Mouse (Mus musculus) cerebellum, adult 2 months (tissue): Measurements from ENCODE around the gene Snx21.

Experiments
- CTCF ChIP-seq: fragments of 200-500 bp; IDR thresholded peaks from 2 replicates; pipeline ENCODE4 v1.5.1; 2011; ENCODE audit warnings: low read depth, mild to moderate bottlenecking, control low read depth, low read length, moderate library complexity, borderline replicate concordance; ENCODE audit not compliant: insufficient read depth
- POLR2A ChIP-seq: fragments of 200-500 bp; IDR thresholded peaks from 2 replicates; pipeline ENCODE4 v1.6.1; 2011; ENCODE audit warnings: low read length, control low read depth, borderline replicate concordance; ENCODE audit not compliant: insufficient read depth

GRCm38 (mm10) chr2:164833314-164833959, 47.8 kb downstream of the Snx21 start, which contains the start of gene Neurl2:
- peak; percentile 71; the same call in 1 of the 2 replicates for TF ChIP-seq POLR2A
- TF ChIP-seq CTCF, result no peak
